ENCODE assay signal across 8 mouse cellular contexts in genomic region chr17:15656881-15657607, GRCm38 (mm10). TPM values are rescaled to one million over a fixed set of nuclear protein-coding genes. Genes with fewer than 3 reads are reported as not detected.
DNase-seq lines count a peak whose midpoint lies in the region; ATAC-seq lines count a peak whose summit lies in the region.

No protein-coding gene starts in this region.

- DNase-seq in NIH3T3 (ENCODE audit: low read depth): peak; percentile 8
- DNase-seq in embryonic facial prominence, embryonic 10.5 days (ENCODE audit: low spot score): peak; percentile 85
- DNase-seq in left cerebral cortex, adult 9 months (ENCODE audit: low spot score in 2 of 2): no peak
- no peak for DNase-seq in urinary bladder, postnatal 4 days (ENCODE audit: low spot score in 2 of 2)
- DNase-seq in adrenal gland, adult 2 months: no peak

- no peak overlapping the region for H3K4me2 ChIP-seq in hindbrain, embryonic 16.5 days (ENCODE audit: low read length)
- H3K4me2 ChIP-seq in liver, embryonic 12.5 days: no peak overlapping the region
- peak overlapping the region; percentile 6; the same call in 1 of the 2 replicates for H3K4me2 ChIP-seq in neural tube, embryonic 13.5 days

- peaks cover 24% of the 10 kb centered on the region for H3K4me1 ChIP-seq in embryonic facial prominence, embryonic 10.5 days
- no peaks in the 10 kb centered on the region for H3K4me1 ChIP-seq in hindbrain, embryonic 16.5 days (ENCODE audit: control insufficient read depth, insufficient read depth, low read depth, low read length)
- 0 out of 2 replicates have a peak, but pooled peaks cover 2% of the 10 kb centered on the region for H3K4me1 ChIP-seq in liver, embryonic 12.5 days
- H3K4me1 ChIP-seq in neural tube, embryonic 13.5 days (replicated peaks): no peaks in the 10 kb centered on the region

- peak overlapping the region; percentile 72 for H3K27ac ChIP-seq in embryonic facial prominence, embryonic 10.5 days (replicated peaks)
- no peak overlapping the region for H3K27ac ChIP-seq in hindbrain, embryonic 16.5 days (ENCODE audit: low read depth, low read length)
- H3K27ac ChIP-seq in liver, embryonic 12.5 days: no peak overlapping the region
- H3K27ac ChIP-seq in neural tube, embryonic 13.5 days (replicated peaks): no peak overlapping the region

- no peaks in the 10 kb centered on the region for H3K36me3 ChIP-seq in embryonic facial prominence, embryonic 10.5 days (replicated peaks)
- H3K36me3 ChIP-seq in hindbrain, embryonic 16.5 days (ENCODE audit: control insufficient read depth, insufficient read depth, low read length): no peaks in the 10 kb centered on the region
- no peaks in the 10 kb centered on the region for H3K36me3 ChIP-seq in liver, embryonic 12.5 days
- no peaks in the 10 kb centered on the region for H3K36me3 ChIP-seq in neural tube, embryonic 13.5 days

- peak overlapping the region; percentile 35 for H3K4me3 ChIP-seq in embryonic facial prominence, embryonic 10.5 days
- no peak overlapping the region for H3K4me3 ChIP-seq in hindbrain, embryonic 16.5 days (ENCODE audit: low read length)
- H3K4me3 ChIP-seq in liver, embryonic 12.5 days: no peak overlapping the region
- H3K4me3 ChIP-seq in neural tube, embryonic 13.5 days: no peak overlapping the region

- no peak overlapping the region for H3K9ac ChIP-seq in hindbrain, embryonic 16.5 days (ENCODE audit: low read depth, low read length)
- H3K9ac ChIP-seq in liver, embryonic 12.5 days: no peak overlapping the region
- H3K9ac ChIP-seq in neural tube, embryonic 13.5 days: no peak overlapping the region

- no peaks in the 10 kb centered on the region for H3K9me3 ChIP-seq in embryonic facial prominence, embryonic 10.5 days
- H3K9me3 ChIP-seq in hindbrain, embryonic 16.5 days (ENCODE audit: control insufficient read depth, low read length): no peaks in the 10 kb centered on the region
- H3K9me3 ChIP-seq in liver, embryonic 12.5 days (replicated peaks): no peaks in the 10 kb centered on the region
- H3K9me3 ChIP-seq in neural tube, embryonic 13.5 days: no peaks in the 10 kb centered on the region

- no peaks in the 10 kb centered on the region for H3K27me3 ChIP-seq in embryonic facial prominence, embryonic 10.5 days (replicated peaks; ENCODE audit: low read depth, poor library complexity, severe bottlenecking)
- no peaks in the 10 kb centered on the region for H3K27me3 ChIP-seq in hindbrain, embryonic 16.5 days (replicated peaks; ENCODE audit: control insufficient read depth, insufficient read depth, low read length)
- no peaks in the 10 kb centered on the region for H3K27me3 ChIP-seq in liver, embryonic 12.5 days (replicated peaks)
- H3K27me3 ChIP-seq in neural tube, embryonic 13.5 days: no peaks in the 10 kb centered on the region

- 8% methylated on average over 6 of the region's 6 CpGs for WGBS in embryonic facial prominence, embryonic 10.5 days
- WGBS in hindbrain, embryonic 16.5 days: 37% methylated on average over 6 of the region's 6 CpGs
- 16% methylated on average over 6 of the region's 6 CpGs for WGBS in liver, embryonic 12.5 days (ENCODE audit: insufficient replicate concordance)
- 36% methylated on average over 6 of the region's 6 CpGs for WGBS in neural tube, embryonic 13.5 days

- 0 out of 2 replicates have a peak, but pooled peaks have one; percentile 40 for ATAC-seq in hindbrain, embryonic 16.5 days
- ATAC-seq in liver, embryonic 12.5 days: peak; percentile 61
- ATAC-seq in neural tube, embryonic 13.5 days (ENCODE audit: low read depth): peak; percentile 23; the same call in 1 of the 2 replicates

RNA-seq across cellular contexts. Expression of gene Chd1, which starts 47.7 kb away (rescaled TPM):
- polyA plus RNA-seq in embryonic facial prominence, embryonic 10.5 days (2016; fragmentation: Nextera tagmentation; extraction: Ambion mirVana): 35.2 and 39.0 TPM in 2 replicates
- 12.2 and 13.1 TPM in 2 replicates for polyA plus RNA-seq in hindbrain, embryonic 16.5 days (2015; fragmentation: Nextera tagmentation; extraction: Ambion mirVana)
- 28.5 and 31.5 TPM in 2 replicates for polyA plus RNA-seq in liver, embryonic 12.5 days (2016; fragmentation: Nextera tagmentation; extraction: Ambion mirVana)
- polyA plus RNA-seq in neural tube, embryonic 13.5 days (2015; fragmentation: Nextera tagmentation; extraction: Ambion mirVana): 20.0 and 27.6 TPM in 2 replicates
- total RNA-seq in adrenal gland, adult 2 months (2021): 10 to 100 TPM; 28.5 to 35.1 TPM
- polyA plus RNA-seq in adrenal gland, adult 2 months (2012; rRNA removed): 12.5 and 16.2 TPM in 2 replicates

Comparison
In these comparisons a context has a peak if more than half of its experiments do, and no peak if none do; other contexts are left out.
1. DNase-seq: peak in NIH3T3 (single experiment) and embryonic facial prominence, embryonic 10.5 days (single experiment); none in left cerebral cortex, adult 9 months (0 of 2), urinary bladder, postnatal 4 days (0 of 2) and adrenal gland, adult 2 months (single experiment).
2. Peak in every context shown above with its lines, with median percentiles within 50 percentile points of each other: ATAC-seq.